Mouse (Mus musculus) neural tube, embryonic 14.5 days (tissue): ENCODE results near the gene Plk2. TPM values are rescaled to one million over a fixed set of nuclear protein-coding genes. Genes with fewer than 3 reads are reported as not detected.

Experiments
- ATAC-seq: fragments of 200-750 bp; cut with Nextera tagmentation; 2 replicates; pipeline ENCODE4 v1.8.0; 2017; ENCODE audit warnings: low read depth, mild to moderate bottlenecking, moderate TSS enrichment, moderate library complexity
- H3K27ac ChIP-seq: fragments of 300-500 bp; sonication (generic); 2 replicates; pipeline ENCODE4 v1.5.1; 2014; ENCODE audit warnings: low read depth, mild to moderate bottlenecking, control low read depth, low read length, moderate library complexity, mixed read lengths
- H3K27me3 ChIP-seq: fragments of 300-500 bp; sonication (generic); 2 replicates; pipeline ENCODE4 v1.6.1; 2014; ENCODE audit warnings: low read length; ENCODE audit not compliant: control insufficient read depth, insufficient read depth
- H3K36me3 ChIP-seq: fragments of 300-500 bp; sonication (generic); 2 replicates; pipeline ENCODE4 v1.6.1; 2014; ENCODE audit warnings: low read length, mixed read lengths; ENCODE audit not compliant: control insufficient read depth, insufficient read depth
- H3K4me1 ChIP-seq: fragments of 300-500 bp; sonication (generic); 2 replicates; pipeline ENCODE4 v1.6.1; 2014; ENCODE audit warnings: low read length; ENCODE audit not compliant: control insufficient read depth, insufficient read depth
- H3K4me2 ChIP-seq: fragments of 300-500 bp; sonication (generic); 2 replicates; pipeline ENCODE4 v1.6.1; 2014; ENCODE audit warnings: mild to moderate bottlenecking, low read depth, low read length, control low read depth
- H3K4me3 ChIP-seq: fragments of 300-500 bp; sonication (generic); 2 replicates; pipeline ENCODE4 v1.5.1; 2014; ENCODE audit warnings: low read depth, low read length, control low read depth, mixed read lengths
- H3K9ac ChIP-seq: fragments of 300-500 bp; sonication (generic); replicated peaks from 2 replicates; pipeline ENCODE4 v1.6.1; 2014; ENCODE audit warnings: low read depth, mild to moderate bottlenecking, control low read depth, low read length, mixed read lengths
- H3K9me3 ChIP-seq: fragments of 300-500 bp; sonication (generic); 2 replicates; pipeline ENCODE4 v1.6.1; 2016; ENCODE audit warnings: low read length; ENCODE audit not compliant: control insufficient read depth
- WGBS: fragments of 180-500 bp; shearing (Covaris S2); extraction: QIAGEN DNeasy Blood & Tissue Kit; methylation state at CpG from one replicate; pipeline ENCODE4 v1.1.7; 2014; 5-methylcytosine and 5-hydroxymethylcytosine counted together
- polyA plus RNA-seq: library from polyadenylated mRNA; unstranded; fragments of >200 nt; fragmentation: Nextera tagmentation; extraction: Ambion mirVana; gene quantifications from 2 replicates; pipeline ENCODE4 v1.2.1, GENCODE M21; 2014

Gene Plk2
- polyA plus RNA-seq, 1 experiment from 2014 or later, result 129 TPM

DNA sequence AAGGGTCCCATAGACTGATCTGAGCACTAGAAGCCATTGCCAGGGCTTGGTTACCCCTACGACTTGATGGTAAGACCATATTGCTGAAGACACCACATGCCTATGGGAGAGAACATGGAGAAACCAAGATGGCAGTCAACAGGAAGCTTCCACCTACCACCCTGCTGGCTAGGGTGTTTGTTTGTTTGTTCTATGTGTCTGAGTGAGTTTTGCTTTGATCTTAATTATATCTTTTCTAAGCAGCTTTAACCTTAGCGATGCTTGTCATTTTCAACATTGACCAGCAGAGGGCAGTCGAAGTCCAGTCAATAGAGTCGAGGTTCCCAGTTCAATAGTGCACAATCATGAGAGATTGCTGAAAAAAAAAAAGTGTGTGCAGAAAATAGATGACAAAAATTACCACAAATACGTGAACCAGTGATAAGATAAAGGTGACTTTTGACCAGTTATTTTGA, 12.4 kb upstream of the Plk2 start:
- H3K36me3 ChIP-seq, result no peaks in the 10 kb centered on the region
- no peaks in the 10 kb centered on the region for H3K9me3 ChIP-seq
- H3K27ac ChIP-seq, result no peak overlapping the region
- no peak overlapping the region for H3K9ac ChIP-seq
- no peaks in the 10 kb centered on the region for H3K4me1 ChIP-seq
- 21% methylated on average over 5 of the region's 5 CpGs for WGBS
- H3K4me2 ChIP-seq, result no peak overlapping the region
- H3K27me3 ChIP-seq, result no peaks in the 10 kb centered on the region
- no peak overlapping the region for H3K4me3 ChIP-seq
- ATAC-seq, result peak; percentile 31; the same call in 1 of the 2 replicates

DNA sequence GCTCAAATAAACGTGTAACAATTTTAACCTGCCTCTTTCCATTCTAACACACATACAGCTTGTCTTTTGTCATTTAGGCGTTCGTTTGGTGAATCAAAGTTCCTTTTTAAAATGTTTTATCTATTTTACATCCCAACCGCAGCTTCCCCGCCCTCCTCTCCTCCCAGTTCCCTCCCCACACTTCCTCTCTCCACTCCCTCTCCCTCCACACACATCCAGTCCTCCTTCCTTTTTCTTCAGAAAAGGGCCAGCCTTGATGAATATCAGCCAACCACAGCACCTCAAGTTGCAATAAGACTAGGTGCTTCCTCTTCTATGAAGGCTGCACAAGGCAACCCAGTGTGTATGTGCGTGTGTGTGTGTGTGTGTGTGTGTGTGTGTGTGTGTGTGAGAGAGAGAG, 10.3 kb upstream of the Plk2 start:
- 73% methylated on average over 6 of the region's 6 CpGs for WGBS
- Histone ChIP-seq H3K4me1 (no peaks in the 10 kb centered on the region), H3K4me2 (no peak overlapping the region), H3K27me3 (no peaks in the 10 kb centered on the region), H3K9ac (no peak overlapping the region), H3K4me3 (no peak overlapping the region), H3K27ac (no peak overlapping the region), H3K9me3 (no peaks in the 10 kb centered on the region), H3K36me3 (no peaks in the 10 kb centered on the region)
- ATAC-seq, result no peak

DNA sequence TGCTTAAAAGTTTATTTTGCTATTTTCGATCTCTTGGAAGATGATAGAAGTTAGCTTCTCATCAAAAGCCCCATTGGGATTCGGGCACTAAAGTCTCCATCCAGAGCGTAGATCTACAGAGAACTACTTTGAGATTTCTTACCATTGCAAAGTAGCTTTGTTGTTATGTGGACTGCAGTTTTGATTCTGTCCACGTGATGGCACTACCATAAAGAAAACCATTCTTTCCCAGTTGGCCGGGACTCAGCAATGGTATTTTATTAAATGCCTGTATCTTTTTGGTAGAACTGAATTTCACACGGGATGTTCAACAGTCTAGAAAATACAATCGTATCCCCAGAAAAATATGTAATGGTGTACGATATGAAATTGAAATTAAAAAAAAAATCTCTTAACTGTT, 2.6 kb upstream of the Plk2 start:
- WGBS, result 28% methylated on average over 8 of the region's 8 CpGs
- no peak overlapping the region for H3K4me2 ChIP-seq
- H3K9me3 ChIP-seq, result no peaks in the 10 kb centered on the region
- no peaks in the 10 kb centered on the region for H3K36me3 ChIP-seq
- H3K27me3 ChIP-seq, result no peaks in the 10 kb centered on the region
- no peak overlapping the region for H3K9ac ChIP-seq
- no peak for ATAC-seq
- H3K4me1 ChIP-seq, result 0 out of 2 replicates have a peak, but pooled peaks cover 3% of the 10 kb centered on the region
- no peak overlapping the region for H3K27ac ChIP-seq
- no peak overlapping the region for H3K4me3 ChIP-seq

DNA sequence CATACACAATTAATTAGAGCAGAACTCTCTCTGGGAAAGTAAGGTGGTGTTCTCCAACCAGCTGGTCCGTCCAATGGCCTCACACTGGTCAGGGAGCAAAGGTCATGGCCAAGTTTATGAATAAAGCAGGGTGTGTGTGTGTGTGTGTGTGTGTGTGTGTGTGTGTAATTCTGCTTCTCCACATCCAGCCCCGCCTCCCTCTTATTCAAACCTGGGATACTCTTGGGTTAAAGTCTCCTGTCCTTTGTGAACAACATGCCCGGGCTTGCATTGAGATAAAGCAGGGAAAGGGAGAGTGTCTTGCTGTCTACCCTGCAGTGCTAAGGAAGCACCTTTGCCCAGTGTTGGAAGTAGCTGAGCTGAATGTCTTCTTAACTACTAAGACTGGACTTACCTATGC, 2.2 kb upstream of the Plk2 start:
- Histone ChIP-seq H3K4me1 (0 out of 2 replicates have a peak, but pooled peaks cover 4% of the 10 kb centered on the region), H3K4me2 (no peak overlapping the region), H3K36me3 (peaks cover under 1% of the 10 kb centered on the region; the same call in 1 of the 2 replicates), H3K27ac (no peak overlapping the region), H3K9ac (no peak overlapping the region), H3K9me3 (no peaks in the 10 kb centered on the region), H3K27me3 (no peaks in the 10 kb centered on the region), H3K4me3 (no peak overlapping the region)
- WGBS, result 59% methylated on average over 3 of the region's 3 CpGs
- ATAC-seq, result no peak

DNA sequence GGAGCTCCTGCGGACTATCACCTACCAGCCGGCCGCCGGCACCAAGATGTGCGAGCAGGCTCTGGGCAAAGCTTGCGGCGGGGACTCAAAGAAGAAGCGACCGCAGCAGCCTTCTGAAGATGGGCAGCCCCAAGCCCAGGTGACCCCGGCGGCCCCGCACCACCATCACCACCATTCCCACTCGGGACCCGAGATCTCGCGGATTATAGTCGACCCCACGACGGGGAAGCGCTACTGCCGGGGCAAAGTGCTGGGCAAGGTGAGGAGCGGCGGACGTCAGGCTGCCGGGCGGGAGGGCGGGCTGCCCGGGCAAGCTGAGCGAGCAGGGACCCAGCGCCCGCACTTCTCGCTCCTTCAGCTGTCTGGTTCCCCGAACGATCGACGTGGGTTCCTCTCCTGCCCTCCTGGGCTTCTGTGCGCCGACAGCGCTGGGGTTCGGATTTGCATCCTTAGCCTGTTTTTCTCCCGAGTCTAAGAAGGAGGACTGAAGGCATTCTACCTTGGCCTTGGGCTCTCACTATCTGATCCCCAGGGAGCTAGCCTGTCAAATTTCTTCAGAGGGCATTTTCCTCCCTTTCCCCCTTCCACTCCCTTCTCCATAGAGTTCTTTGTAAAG, 441 bp downstream of the Plk2 start:
- peak overlapping the region; percentile 96 for H3K4me2 ChIP-seq
- peak overlapping the region; percentile 86 for H3K27ac ChIP-seq
- under 1% methylated on average over 38 of the region's 41 CpGs for WGBS
- H3K4me3 ChIP-seq, result peak overlapping the region; percentile 79
- peaks cover 22% of the 10 kb centered on the region; the same call in 1 of the 2 replicates for H3K36me3 ChIP-seq
- no peaks in the 10 kb centered on the region for H3K9me3 ChIP-seq
- peak overlapping the region; percentile 90 for H3K9ac ChIP-seq
- peak; percentile 36 for ATAC-seq
- H3K4me1 ChIP-seq, result 0 out of 2 replicates have a peak, but pooled peaks cover 6% of the 10 kb centered on the region
- H3K27me3 ChIP-seq, result no peaks in the 10 kb centered on the region

DNA sequence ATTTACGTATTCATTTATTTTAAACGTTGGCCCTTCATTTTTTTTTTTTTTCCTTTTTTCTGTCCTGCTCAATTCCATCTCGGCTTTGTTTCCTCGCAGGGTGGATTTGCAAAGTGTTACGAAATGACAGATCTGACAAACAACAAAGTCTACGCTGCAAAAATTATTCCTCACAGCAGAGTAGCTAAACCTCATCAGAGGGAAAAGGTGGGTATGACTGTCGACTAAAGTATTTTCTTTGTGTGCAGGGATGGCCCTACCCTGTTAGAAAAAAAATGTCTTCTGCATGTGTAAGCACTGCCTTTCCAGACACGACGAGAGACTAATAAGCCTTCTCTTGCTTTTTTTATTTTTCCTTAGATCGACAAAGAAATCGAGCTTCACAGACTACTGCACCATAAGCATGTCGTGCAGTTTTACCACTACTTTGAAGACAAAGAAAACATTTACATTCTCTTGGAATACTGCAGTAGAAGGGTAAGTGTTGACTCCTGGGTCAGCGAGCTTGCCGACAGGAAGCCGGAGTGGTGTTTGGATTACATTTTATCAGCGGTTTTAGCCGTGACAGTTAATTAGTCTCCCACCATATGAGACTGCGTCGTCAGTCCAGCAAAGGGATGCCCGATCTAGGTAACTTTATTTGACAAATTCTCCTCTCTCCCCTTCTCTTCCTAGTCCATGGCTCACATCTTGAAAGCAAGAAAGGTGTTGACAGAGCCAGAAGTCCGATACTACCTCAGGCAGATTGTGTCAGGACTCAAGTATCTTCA, 1.3 kb downstream of the Plk2 start:
- Histone ChIP-seq H3K4me1 (0 out of 2 replicates have a peak, but pooled peaks cover 6% of the 10 kb centered on the region), H3K4me2 (peak overlapping the region; percentile 96), H3K27me3 (no peaks in the 10 kb centered on the region), H3K9me3 (no peaks in the 10 kb centered on the region), H3K36me3 (peaks cover 23% of the 10 kb centered on the region; the same call in 1 of the 2 replicates), H3K9ac (peak overlapping the region; percentile 90), H3K27ac (peak overlapping the region; percentile 86), H3K4me3 (peak overlapping the region; percentile 79)
- no peak for ATAC-seq
- WGBS, result 25% methylated on average over 21 of the region's 21 CpGs

DNA sequence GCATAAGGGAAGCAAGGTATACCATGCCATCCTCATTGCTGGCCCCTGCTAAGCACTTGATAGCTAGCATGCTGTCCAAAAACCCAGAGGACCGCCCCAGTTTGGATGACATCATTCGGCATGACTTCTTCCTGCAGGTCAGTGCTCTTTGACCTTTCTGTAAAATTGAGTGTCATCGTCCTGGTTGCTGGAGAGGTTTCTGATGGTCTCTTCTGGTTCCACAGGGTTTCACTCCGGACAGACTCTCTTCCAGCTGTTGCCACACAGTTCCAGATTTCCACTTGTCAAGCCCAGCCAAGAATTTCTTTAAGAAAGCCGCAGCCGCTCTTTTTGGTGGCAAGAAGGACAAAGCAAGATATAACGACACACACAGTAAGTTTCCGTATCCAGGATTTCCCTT, 2.9 kb downstream of the Plk2 start:
- Histone ChIP-seq H3K27ac (no peak overlapping the region), H3K36me3 (peaks cover 23% of the 10 kb centered on the region; the same call in 1 of the 2 replicates), H3K27me3 (no peaks in the 10 kb centered on the region), H3K4me2 (peak overlapping the region; percentile 31; the same call in 1 of the 2 replicates), H3K4me3 (peak overlapping the region; percentile 12), H3K4me1 (0 out of 2 replicates have a peak, but pooled peaks cover 6% of the 10 kb centered on the region), H3K9ac (no peak overlapping the region), H3K9me3 (no peaks in the 10 kb centered on the region)
- no peak for ATAC-seq
- 94% methylated on average over 8 of the region's 8 CpGs for WGBS

DNA sequence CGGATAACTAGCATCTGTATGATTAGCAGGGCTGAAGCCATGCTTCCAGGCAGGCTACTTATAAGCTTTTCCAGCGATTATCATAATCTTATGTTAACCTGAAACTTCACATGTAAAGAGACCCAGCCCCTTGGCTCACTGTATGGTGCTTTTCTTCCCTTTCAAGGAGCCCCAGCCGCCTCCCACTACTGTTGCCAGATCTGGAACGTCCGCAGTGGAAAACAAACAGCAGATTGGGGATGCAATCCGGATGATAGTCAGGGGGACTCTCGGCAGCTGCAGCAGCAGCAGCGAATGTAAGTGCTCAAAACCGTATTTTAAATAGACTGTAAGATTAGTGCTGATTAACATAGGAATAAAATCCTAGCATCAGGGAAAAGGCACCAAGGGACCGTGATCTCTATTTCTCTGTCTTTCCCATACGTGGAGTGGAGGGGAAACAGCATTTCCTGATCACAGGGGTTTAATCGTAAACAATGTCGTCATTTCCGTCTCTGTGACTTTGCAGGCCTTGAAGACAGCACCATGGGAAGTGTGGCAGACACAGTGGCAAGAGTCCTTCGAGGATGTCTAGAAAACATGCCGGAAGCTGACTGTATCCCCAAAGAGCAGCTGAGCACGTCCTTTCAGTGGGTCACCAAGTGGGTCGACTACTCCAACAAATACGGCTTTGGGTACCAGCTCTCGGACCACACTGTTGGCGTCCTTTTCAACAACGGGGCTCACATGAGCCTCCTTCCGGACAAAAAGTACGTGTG, 3.8 kb downstream of the Plk2 start:
- Histone ChIP-seq H3K4me1 (0 out of 2 replicates have a peak, but pooled peaks cover 6% of the 10 kb centered on the region), H3K9me3 (no peaks in the 10 kb centered on the region), H3K9ac (no peak overlapping the region), H3K27me3 (no peaks in the 10 kb centered on the region), H3K4me3 (peak overlapping the region; percentile 12), H3K27ac (no peak overlapping the region), H3K36me3 (peaks cover 23% of the 10 kb centered on the region; the same call in 1 of the 2 replicates), H3K4me2 (peak overlapping the region; percentile 31; the same call in 1 of the 2 replicates)
- WGBS, result 75% methylated on average over 24 of the region's 24 CpGs
- ATAC-seq, result no peak
